Mouse (Mus musculus) kidney, embryonic 15.5 days (tissue): ENCODE results near the gene Papolb. TPM values are rescaled to one million over a fixed set of nuclear protein-coding genes. Genes with fewer than 3 reads are reported as not detected.

Source experiments
- ATAC-seq: fragments of 200-750 bp; cut with Nextera tagmentation; replicated peaks from 2 replicates; pipeline ENCODE4 v1.8.0; 2017; ENCODE audit warnings: moderate TSS enrichment; ENCODE audit not compliant: low FRiP score
- H3K27ac ChIP-seq: fragments of 300-500 bp; sonication (generic); 2 replicates; pipeline ENCODE4 v1.5.1; 2015; ENCODE audit warnings: mild to moderate bottlenecking, inconsistent platforms
- H3K27me3 ChIP-seq: fragments of 300-500 bp; sonication (generic); 2 replicates; pipeline ENCODE4 v1.6.1; 2015; ENCODE audit warnings: inconsistent platforms
- H3K36me3 ChIP-seq: fragments of 300-500 bp; sonication (generic); 2 replicates; pipeline ENCODE4 v1.6.1; 2015; ENCODE audit warnings: inconsistent platforms
- H3K4me1 ChIP-seq: fragments of 300-500 bp; sonication (generic); 2 replicates; pipeline ENCODE4 v1.6.1; 2015; ENCODE audit warnings: inconsistent platforms
- H3K4me2 ChIP-seq: fragments of 300-500 bp; sonication (generic); 2 replicates; pipeline ENCODE4 v1.6.1; 2015; ENCODE audit warnings: moderate library complexity, mild to moderate bottlenecking, inconsistent platforms
- H3K4me3 ChIP-seq: fragments of 300-500 bp; sonication (generic); replicated peaks from 2 replicates; pipeline ENCODE4 v1.5.1; 2015; ENCODE audit warnings: mild to moderate bottlenecking, inconsistent platforms
- H3K9ac ChIP-seq: fragments of 300-500 bp; sonication (generic); 2 replicates; pipeline ENCODE4 v1.6.1; 2015; ENCODE audit warnings: mild to moderate bottlenecking, inconsistent platforms
- H3K9me3 ChIP-seq: fragments of 300-500 bp; sonication (generic); replicated peaks from 2 replicates; pipeline ENCODE4 v1.6.1; 2016; ENCODE audit warnings: inconsistent platforms
- WGBS: fragments of 180-500 bp; shearing (Covaris S2); methylation state at CpG from one replicate; pipeline ENCODE4 v1.1.7; 2015; ENCODE audit warnings: mixed read lengths; 5-methylcytosine and 5-hydroxymethylcytosine counted together
- polyA plus RNA-seq: library from polyadenylated mRNA; unstranded; fragments of >200 nt; fragmentation: Nextera tagmentation; extraction: Ambion mirVana; gene quantifications from 2 replicates; pipeline ENCODE4 v1.2.1, GENCODE M21; 2015

The Papolb gene
- polyA plus RNA-seq, result 0.04 and 0.08 TPM in 2 replicates

DNA sequence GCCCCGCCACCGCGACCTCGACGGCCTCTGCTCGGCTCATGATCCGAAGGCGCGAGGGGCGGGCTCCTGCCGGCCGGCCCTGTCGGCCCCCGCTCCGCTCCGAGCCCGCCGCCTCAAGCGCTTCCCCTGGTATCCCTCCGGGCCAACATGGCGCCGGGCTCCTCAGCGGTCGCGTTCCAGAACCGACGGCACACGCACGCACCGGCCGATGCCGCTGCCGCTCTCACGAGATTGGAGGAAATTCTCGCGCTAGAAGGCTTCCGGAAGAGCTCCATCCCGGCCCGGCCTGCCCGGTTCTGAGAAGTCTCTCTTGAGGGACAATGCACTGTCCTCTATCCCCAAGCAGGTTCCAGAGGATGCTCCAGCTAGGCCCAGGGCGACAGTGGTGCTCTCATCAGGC is at the start of gene Papolb:
Gene Papolb, minus strand, starts transcription at position 162 of the 400 bp plus-strand sequence.
- Histone ChIP-seq H3K4me3 (peak within 1 kb of the TSS; percentile 32), H3K9ac (no peak within 1 kb of the TSS), H3K4me1 (peaks cover 10% of the 10 kb centered on the region; the same call in 1 of the 2 replicates), H3K9me3 (no peaks in the 10 kb centered on the region), H3K27ac (no peak within 1 kb of the TSS), H3K27me3 (peaks cover 35% of the 10 kb centered on the region), H3K36me3 (no peaks in the 10 kb centered on the region), H3K4me2 (peak within 1 kb of the TSS; percentile 56)
- no peak for ATAC-seq
- WGBS, result 31% methylated on average over 41 of the region's 41 CpGs

DNA sequence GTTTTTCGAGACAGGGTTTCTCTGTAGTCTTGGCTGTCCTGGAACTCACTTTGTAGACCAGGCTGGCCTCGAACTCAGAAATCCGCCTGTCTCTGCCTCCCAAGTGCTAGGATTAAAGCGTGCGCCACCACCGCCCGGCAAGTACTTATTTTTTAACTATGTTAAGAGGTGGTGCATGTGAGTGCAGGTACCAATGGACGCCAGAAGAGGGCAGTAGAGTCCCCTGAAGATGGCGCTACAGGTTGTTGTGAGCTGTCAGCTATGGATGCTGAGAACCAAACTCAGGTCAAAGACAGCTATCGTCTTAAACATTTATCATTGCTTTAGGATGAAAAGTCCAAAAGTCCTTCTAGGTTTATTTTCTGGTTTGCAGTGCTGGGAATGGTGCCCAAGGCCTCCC is 48.3 kb upstream of the Papolb start:
- no peaks in the 10 kb centered on the region for H3K36me3 ChIP-seq
- 0 out of 2 replicates have a peak, but pooled peaks cover 4% of the 10 kb centered on the region for H3K9me3 ChIP-seq
- WGBS, result 90% methylated on average over 10 of the region's 10 CpGs
- ATAC-seq, result no peak
- no peak overlapping the region for H3K27ac ChIP-seq
- H3K27me3 ChIP-seq, result no peaks in the 10 kb centered on the region
- H3K4me2 ChIP-seq, result no peak overlapping the region
- no peaks in the 10 kb centered on the region for H3K4me1 ChIP-seq
- H3K9ac ChIP-seq, result no peak overlapping the region
- no peak overlapping the region for H3K4me3 ChIP-seq

DNA sequence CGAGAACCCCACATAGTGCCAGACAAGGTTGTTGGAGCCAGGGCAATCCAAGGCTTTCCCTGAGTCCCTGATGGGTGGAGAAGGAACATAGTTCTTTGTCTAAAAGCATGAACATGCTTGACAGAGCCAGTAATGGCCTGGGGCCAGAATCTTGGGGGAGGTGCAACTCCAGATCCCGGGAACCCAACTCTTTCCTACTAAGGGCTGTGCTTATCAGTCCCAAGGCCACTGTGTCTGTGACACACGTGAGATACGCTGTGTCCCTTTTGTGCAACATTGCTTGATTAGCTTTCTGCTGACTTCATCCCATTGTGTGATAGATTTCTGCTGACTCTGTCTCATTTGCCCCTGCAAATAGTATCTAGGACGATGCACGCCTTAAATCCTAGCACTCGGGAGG is 47.0 kb upstream of the Papolb start:
- no peaks in the 10 kb centered on the region for H3K27me3 ChIP-seq
- H3K9me3 ChIP-seq, result 0 out of 2 replicates have a peak, but pooled peaks cover 4% of the 10 kb centered on the region
- H3K36me3 ChIP-seq, result no peaks in the 10 kb centered on the region
- H3K27ac ChIP-seq, result no peak overlapping the region
- ATAC-seq, result no peak
- H3K4me2 ChIP-seq, result no peak overlapping the region
- no peak overlapping the region for H3K4me3 ChIP-seq
- H3K4me1 ChIP-seq, result no peaks in the 10 kb centered on the region
- 81% methylated on average over 7 of the region's 7 CpGs for WGBS
- H3K9ac ChIP-seq, result no peak overlapping the region

- Histone ChIP-seq H3K27ac (no peak overlapping the region), H3K4me2 (no peak overlapping the region), H3K9ac (no peak overlapping the region), H3K4me3 (no peak overlapping the region), H3K9me3 (0 out of 2 replicates have a peak, but pooled peaks cover 4% of the 10 kb centered on the region), H3K36me3 (no peaks in the 10 kb centered on the region), H3K27me3 (no peaks in the 10 kb centered on the region), H3K4me1 (no peaks in the 10 kb centered on the region)
- ATAC-seq, result no peak
- WGBS, result 78% methylated on average over 8 of the region's 8 CpGs
Observed at GRCm38 (mm10) chr5:142574323-142575057, 44.6 kb upstream of the Papolb start.

- 89% methylated on average over 1 of the region's 1 CpGs for WGBS
- H3K4me3 ChIP-seq, result no peak overlapping the region
- H3K27me3 ChIP-seq, result no peaks in the 10 kb centered on the region
- no peak overlapping the region for H3K9ac ChIP-seq
- H3K36me3 ChIP-seq, result no peaks in the 10 kb centered on the region
- H3K9me3 ChIP-seq, result no peaks in the 10 kb centered on the region
- H3K4me2 ChIP-seq, result no peak overlapping the region
- H3K4me1 ChIP-seq, result no peaks in the 10 kb centered on the region
- ATAC-seq, result no peak
- H3K27ac ChIP-seq, result no peak overlapping the region
Observed at GRCm38 (mm10) chr5:142564606-142565005, 34.7 kb upstream of the Papolb start.

- ATAC-seq, result no peak
- H3K27me3 ChIP-seq, result no peaks in the 10 kb centered on the region
- no peak overlapping the region for H3K27ac ChIP-seq
- H3K9ac ChIP-seq, result no peak overlapping the region
- no peaks in the 10 kb centered on the region for H3K36me3 ChIP-seq
- H3K4me1 ChIP-seq, result no peaks in the 10 kb centered on the region
- WGBS, result 53% methylated on average over 7 of the region's 7 CpGs
- H3K4me3 ChIP-seq, result no peak overlapping the region
- no peak overlapping the region for H3K4me2 ChIP-seq
- H3K9me3 ChIP-seq, result no peaks in the 10 kb centered on the region
Observed at GRCm38 (mm10) chr5:142560261-142560660, 30.4 kb upstream of the Papolb start.

- peak overlapping the region; percentile 25; the same call in 1 of the 2 replicates for H3K4me2 ChIP-seq
- no peak overlapping the region for H3K9ac ChIP-seq
- no peaks in the 10 kb centered on the region for H3K36me3 ChIP-seq
- ATAC-seq, result 0 out of 2 replicates have a peak, but pooled peaks have one; percentile 52
- no peaks in the 10 kb centered on the region for H3K9me3 ChIP-seq
- no peak overlapping the region for H3K27ac ChIP-seq
- H3K4me3 ChIP-seq, result no peak overlapping the region
- no peaks in the 10 kb centered on the region for H3K4me1 ChIP-seq
- 27% methylated on average over 15 of the region's 21 CpGs for WGBS
- no peaks in the 10 kb centered on the region for H3K27me3 ChIP-seq
Observed at GRCm38 (mm10) chr5:142557397-142558067, 27.7 kb upstream of the Papolb start.

- Histone ChIP-seq H3K27me3 (no peaks in the 10 kb centered on the region), H3K4me1 (no peaks in the 10 kb centered on the region), H3K27ac (no peak overlapping the region), H3K9ac (no peak overlapping the region), H3K36me3 (no peaks in the 10 kb centered on the region), H3K4me2 (no peak overlapping the region), H3K9me3 (no peaks in the 10 kb centered on the region), H3K4me3 (no peak overlapping the region)
- 92% methylated on average over 4 of the region's 4 CpGs for WGBS
- no peak for ATAC-seq
Observed at GRCm38 (mm10) chr5:142556721-142557120, 26.8 kb upstream of the Papolb start.

DNA sequence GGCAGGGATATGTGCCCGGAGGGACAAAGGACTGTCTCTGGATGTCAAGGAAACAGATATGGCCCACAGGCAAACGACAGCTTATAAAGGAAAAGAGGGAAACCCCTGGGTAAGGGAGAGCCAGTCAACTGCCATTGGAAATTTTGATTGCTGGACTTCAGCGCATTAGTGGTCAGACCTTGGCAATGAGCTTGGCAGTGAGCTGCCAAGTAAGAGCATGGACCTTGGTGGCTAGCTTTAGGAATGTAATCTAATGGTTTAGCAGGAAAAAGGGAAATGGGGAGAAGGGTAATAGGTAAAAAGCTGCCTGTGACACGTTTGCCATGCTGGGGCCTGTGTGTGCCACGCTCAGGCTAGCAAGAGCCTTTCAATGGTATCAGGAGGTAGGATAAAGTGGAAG is 26.0 kb upstream of the Papolb start:
- no peak overlapping the region for H3K27ac ChIP-seq
- no peak overlapping the region for H3K4me3 ChIP-seq
- no peak overlapping the region for H3K9ac ChIP-seq
- peaks cover 1% of the 10 kb centered on the region; the same call in 1 of the 2 replicates for H3K27me3 ChIP-seq
- peaks cover 4% of the 10 kb centered on the region for H3K4me1 ChIP-seq
- no peak overlapping the region for H3K4me2 ChIP-seq
- WGBS, result 77% methylated on average over 5 of the region's 5 CpGs
- no peak for ATAC-seq
- no peaks in the 10 kb centered on the region for H3K36me3 ChIP-seq
- H3K9me3 ChIP-seq, result no peaks in the 10 kb centered on the region

DNA sequence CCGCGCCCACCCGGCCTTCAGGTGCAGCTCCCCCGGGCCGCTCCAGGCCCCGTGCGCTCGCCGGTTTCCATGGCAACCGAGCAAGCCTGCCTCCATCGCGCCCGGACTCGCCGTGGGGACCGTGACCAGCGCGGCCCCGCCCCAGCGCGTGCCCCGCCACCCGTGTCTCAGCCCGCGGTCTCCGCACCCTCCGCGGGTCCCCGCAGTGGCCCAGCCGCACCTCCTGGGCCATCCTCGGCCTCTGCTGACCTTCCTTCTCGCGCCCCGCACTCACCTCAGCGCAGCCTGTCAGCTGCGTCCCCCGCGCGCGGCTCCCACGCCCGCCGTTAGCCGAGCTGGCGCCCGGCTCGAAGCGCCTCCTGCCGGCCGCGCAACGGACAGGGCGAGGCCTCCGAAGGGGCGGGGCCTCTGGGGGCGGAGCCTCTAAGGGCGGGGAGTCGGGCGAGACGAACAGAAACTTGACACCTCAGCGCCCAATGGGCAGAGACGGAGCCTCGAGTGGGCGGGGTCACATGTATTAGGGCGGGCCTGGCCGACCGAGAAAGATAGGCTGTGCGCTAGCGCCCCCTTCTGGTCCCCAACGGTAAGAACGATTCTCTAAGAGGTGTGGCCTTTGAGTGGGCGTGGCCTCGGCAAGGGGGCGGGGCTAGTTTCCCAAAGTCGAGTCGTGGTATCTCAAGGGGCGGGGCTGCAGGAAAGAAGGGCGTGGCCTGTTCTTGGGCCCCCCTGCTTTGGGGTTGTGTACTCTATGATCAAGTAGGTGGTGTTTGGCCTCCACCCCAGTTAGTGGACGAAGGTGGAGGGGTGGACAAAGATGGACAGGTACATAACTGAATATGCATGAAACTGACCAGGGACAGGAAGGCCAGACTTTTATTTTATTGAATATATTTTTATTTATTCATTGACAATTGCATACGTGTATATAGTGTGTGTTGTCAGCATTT is 21.1 kb upstream of the Papolb start, which contains the start of gene Radil:
Gene Radil, minus strand, starts transcription at position 393 of the 947 bp plus-strand sequence.
- H3K27me3 ChIP-seq, result peaks cover 14% of the 10 kb centered on the region
- H3K36me3 ChIP-seq, result no peaks in the 10 kb centered on the region
- peak within 1 kb of the TSS; percentile 51 for H3K9ac ChIP-seq
- H3K27ac ChIP-seq, result peak within 1 kb of the TSS; percentile 34
- peak; percentile 92 for ATAC-seq
- peaks cover 25% of the 10 kb centered on the region for H3K4me1 ChIP-seq
- WGBS, result 2% methylated on average over 78 of the region's 80 CpGs
- no peaks in the 10 kb centered on the region for H3K9me3 ChIP-seq
- H3K4me3 ChIP-seq, result peak within 1 kb of the TSS; percentile 63
- peak within 1 kb of the TSS; percentile 100 for H3K4me2 ChIP-seq

- Histone ChIP-seq H3K4me3 (peak overlapping the region; percentile 63), H3K4me1 (peaks cover 26% of the 10 kb centered on the region), H3K27me3 (peaks cover 14% of the 10 kb centered on the region), H3K27ac (peak overlapping the region; percentile 34), H3K9me3 (no peaks in the 10 kb centered on the region), H3K36me3 (no peaks in the 10 kb centered on the region), H3K4me2 (peak overlapping the region; percentile 100), H3K9ac (peak overlapping the region; percentile 51)
- peak; percentile 19; the same call in 1 of the 2 replicates for ATAC-seq
- 2% methylated on average over 31 of the region's 31 CpGs for WGBS
Observed at GRCm38 (mm10) chr5:142549961-142550705, 20.3 kb upstream of the Papolb start.
